Mouse (Mus musculus) kidney, postnatal 14 days (tissue): Measurements from ENCODE around the gene Setdb1.

Experiments used
- DNase-seq: peaks from one replicate; pipeline ENCODE4 v3.0.0; 2022; ENCODE audit warnings: mixed read lengths

Gene Setdb1

DNA sequence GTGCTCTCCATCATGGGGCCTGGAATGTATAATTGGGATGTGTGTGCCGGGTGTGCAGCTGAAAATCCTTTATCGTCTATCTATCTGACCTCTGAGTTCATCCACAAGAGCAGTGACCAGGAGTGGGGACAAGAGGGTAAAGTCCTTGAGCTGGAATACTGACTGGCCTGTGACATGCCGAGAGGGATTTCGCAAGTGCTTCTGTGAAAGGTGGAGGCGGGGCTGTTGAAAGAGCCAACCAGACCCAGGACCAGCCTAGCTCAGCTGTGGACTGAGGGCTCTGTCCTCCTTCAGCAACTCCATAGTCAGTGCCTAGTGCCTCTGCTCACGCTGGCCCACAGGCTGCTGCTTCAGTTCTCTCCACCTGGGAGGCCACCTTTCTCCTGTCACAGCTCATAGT lies 38.5 kb downstream of the Setdb1 start:
- peak; percentile 85 for DNase-seq

DNA sequence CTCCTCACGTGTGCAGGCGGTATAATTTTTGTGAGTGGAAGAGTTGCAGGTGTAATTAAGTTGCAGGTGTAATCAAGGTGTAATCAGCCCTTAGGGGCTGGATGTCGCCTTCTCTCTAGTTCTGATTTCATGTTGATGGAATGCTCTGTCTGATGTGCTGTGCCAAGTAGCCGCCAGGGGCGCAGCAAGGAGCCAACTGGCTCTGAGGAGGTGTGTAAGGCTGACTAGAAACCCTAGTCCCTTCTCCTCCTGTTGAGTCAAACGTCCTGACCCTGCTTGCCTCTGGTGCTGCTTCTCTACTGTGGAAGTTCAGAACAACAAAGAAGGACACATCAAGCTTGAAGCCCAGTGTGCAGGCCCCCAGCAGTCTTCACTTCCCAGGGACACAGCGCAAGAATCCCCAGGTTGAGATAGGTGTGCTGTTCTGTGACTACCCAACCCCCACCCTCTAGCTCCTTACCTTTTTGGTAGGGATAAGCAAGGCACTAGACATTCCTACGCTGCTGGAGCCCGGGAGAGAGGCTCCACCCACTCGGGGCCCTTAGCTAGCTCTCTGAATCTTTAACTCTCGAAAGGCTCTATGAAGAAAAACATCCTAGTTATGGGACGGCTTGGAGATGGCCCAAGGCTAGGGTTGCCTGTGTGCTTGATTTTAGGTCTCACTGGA lies 39.5 kb downstream of the Setdb1 start:
- DNase-seq, result peak; percentile 82

DNA sequence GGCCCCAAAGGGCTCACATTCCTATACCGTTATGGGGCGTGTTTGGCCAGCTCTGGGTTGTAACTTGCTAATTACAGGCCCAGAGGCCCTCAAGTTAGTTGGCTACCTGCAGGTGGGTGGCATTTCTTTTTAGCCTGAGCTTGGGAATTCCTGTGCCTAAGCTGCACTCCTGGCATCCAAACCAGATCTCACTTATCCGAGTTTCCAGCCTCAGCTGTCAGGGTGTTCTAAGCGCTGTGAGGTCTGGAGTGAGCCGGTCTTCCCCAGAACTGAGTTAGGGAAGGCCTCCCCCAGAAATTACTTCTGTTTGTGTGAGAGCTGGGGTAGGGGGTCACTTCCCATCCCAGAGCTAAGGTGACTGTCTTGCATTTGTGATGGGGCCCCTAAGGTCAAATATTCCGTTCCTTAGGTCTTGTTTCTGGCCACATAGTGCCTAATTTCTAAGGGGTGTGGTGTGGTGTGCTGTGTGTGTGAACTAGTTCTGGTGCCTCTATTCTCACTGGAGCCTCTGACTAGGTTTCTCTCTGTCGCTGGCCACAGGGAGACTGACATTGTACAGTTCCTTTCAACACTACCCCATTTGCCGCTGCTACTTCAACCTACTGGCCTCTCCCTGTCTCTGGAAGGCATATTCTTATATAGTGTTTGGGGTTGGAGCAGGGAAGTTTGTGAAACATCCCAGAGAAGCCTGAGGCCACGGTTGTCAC lies 41.0 kb downstream of the Setdb1 start:
- no peak for DNase-seq

DNA sequence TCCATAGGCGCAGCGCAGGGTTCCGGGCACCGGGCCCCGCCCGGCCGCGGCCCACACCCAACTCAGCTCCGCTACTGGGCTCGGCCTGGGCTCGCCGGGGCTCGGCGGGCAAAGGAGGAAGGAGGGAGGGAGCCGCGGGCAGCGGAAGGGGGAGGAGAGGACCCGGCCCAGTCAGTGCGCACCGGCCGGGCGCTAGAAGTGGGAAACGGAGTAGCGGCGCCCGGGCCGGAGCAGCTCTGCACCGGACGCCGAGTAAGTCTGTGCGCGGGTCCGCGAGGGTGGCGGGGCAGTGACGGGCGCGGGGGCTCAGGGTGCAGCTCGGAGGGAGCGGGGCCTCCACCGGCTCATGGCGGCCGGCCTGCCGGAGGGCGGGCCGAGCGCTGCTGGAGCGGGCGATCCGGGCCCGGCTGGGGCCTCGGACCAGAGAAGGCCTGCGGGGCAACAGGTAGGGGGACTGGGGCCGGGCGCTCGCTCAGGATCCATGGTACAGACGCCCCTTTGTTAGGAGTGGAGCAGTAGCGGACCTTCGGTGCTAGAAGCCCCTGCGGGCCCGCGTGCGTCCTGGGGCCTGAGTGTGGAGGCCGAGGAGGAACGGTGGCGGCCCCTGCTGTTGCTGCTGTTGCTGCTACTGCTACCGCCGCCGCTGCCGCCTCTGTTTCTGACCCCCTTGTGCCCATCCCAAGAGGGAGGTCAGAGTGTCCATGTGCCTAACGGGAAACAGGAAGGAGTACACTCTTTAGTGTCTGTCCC lies 41.7 kb downstream of the Setdb1 start:
- peak; percentile 95 for DNase-seq

DNA sequence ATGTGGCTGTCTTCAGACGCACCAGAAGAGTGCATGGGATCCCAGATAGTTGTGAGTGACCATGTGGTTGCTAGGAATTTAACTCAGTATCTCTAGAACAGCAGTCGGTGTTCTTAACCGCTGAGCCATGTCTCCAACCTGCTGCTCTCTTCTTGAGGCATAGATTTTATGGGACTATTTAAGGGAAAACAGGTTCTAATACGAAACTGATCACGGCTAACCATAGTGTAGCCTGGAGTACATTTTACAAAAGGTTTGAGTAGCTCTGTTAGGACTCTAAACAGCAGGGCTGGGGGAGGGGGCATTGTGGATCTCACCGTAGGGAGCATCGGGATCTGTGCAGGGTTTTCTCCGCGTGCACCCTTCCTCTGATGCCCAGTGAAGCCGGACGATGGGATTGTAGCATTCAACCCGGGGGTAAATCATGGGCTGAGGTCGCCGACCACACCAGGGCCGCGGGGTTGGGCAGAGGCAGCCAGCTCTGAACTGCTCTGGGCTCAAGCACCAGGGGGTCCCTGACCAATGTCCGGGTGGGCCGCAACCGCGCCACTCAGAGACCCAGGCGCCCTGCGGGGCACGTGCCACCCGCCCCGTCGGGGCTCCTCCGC lies 42.4 kb downstream of the Setdb1 start, which contains the start of gene Cers2:
Gene Cers2 (plus strand): TSS at position 306 of the 608 bp plus-strand sequence.
- no peak for DNase-seq

DNA sequence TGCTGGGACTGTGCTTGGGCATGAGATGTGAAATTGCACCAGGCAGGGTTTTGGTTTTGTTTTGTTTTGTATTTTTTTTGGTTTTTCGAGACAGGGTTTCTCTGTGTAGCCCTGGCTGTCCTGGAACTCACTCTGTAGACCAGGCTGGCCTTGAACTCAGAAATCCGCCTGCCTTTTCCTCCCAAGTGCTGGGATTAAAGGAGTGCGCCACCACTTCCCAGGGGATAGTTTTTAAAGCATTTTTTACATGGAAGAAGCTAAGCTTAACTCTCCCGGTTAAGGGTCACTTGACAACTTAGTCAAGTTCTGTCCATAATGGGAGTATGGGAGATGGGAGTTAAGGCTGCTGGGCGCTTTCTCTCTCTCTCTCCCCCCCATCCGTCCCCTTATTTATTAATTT lies 42.9 kb downstream of the Setdb1 start:
- DNase-seq, result no peak

DNA sequence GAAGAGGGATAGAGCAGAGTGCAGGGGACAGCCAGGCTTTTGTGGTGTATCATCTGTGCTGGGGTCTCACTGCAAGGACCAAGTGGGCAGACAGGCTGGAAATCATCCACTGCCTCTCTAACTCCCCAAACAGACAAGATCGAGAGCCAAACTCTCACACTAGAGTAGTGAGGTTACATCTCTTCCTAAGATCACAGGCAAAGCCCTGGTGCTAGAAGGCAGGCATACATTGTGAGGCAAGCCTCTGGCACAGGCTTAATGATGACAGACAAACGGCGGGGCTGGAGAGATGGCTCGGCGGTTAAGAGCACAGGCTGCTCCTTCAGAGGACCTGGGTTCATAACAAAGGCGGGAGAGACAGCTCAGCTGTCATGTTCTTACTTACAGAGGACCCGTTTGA lies 43.5 kb downstream of the Setdb1 start:
- DNase-seq, result no peak

DNA sequence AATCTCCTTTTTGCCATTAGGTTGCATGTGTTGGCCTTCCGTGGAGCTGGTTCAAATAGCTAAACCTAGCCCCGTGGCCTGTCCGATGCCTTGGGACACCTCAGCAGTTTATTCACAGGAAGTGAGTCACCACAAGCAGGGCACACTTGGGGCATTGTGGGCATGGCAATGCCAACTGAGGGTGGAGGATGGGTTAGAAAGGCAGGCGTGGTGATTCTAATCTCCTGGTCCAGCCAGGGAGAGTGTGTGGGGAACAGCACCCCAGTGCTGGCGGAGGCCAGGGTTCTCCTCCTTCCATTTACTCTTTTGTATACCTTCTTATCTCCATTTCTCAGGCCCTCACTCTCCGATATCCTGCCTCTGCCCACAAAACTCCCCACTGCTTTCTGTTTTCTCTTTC lies 44.4 kb downstream of the Setdb1 start:
- DNase-seq, result no peak

DNA sequence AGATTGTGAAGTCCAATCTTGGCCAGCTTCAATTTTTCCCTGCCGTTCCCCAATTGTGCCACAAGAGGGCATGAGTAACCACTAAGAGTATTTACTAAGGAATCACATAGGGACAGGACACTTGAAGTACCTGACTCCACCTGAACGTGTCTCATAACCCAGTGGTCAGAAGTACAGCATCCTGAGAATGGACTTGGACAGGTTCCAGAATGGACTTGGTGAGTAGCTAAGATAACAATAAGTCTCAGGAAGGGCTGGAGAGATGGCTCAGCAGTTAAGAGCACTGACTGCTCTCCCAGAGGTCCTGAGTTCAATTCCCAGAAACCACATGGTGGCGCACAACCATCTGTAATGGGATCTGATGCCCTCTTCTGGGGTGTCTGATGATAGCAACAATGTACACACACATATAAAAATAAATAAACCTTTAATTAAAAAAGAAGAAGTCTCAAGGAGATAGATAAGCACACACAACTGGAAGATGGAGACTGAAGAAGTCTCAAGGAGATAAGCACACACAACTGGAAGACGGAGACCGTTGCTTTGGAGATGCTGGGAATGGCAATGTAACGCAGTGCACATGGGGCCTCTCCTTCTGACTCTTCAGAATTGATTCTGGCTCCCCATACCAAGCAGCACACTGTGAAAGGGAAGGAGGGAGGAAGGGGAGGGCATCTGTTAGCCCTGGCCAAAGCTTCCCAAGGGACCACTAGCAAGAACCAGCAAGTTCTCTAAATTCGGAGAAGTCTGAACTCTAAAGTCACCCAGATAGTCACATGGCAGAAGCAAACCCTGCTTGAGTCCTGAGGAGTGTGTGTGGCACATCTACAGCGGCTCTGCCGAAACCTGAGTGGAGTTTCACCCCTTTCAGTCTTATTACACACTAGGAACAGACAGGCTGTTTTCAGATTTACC lies 45.8 kb downstream of the Setdb1 start:
- DNase-seq, result peak; percentile 83

DNA sequence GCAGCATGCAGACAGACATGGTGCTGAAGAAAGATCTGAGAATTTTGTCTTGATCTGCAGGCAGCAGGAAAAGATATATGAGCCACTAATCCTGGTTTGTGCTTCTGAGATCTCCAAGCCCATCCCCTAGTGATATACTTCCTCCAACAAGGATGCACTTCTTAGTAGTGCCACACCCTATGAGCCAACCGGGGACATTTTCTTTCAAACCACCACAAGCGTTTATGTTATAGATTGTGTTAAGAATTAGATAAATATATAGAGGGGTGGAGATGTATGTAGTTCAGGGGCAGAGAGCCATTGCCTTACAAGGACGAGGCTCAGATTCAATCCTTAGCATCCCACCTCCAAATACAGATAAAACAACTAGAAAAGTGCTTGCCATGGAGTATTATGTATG lies 46.5 kb downstream of the Setdb1 start:
- no peak for DNase-seq

DNA sequence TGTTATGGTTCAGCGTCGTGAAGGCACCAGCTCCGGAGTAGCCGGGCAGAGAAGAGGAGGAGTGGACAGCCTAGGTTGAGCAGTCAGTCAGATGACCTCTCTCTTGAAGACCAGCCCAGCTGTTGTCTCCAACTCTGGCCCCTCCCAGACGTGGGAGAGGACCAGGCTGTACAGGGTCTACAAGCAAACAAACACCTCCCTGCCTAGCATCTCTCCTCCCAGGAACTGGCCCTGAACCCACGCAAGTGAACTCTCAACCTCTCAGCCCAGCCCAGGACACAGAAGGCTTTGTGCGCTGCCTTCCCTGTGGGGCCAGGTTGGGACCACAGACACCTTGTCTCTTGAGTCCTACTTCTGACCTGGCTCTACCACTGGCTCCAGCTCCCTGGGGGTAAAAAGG lies 49.9 kb downstream of the Setdb1 start, which contains the start of gene Anxa9:
Gene Anxa9 (minus strand): TSS at position 77 of the 400 bp plus-strand sequence.
- no peak for DNase-seq

DNA sequence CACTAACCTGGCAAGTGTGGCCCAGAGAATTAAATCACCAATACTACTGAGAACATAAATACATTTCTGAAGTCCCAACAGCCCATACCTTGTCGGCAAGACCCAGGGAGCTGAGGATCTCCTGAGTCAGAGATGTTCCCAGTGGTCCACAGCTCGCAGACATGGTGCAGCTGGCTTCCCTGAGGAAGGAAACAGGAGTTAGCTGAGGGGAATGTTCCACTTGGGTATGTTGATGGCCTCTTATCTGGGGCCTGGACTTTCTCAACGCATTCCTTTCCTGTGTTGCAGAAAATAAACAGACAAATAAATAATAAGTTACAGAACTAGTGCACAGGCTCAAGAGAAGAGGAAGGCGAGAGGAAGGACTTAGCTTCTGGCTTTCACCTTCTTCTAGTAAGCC lies 50.8 kb downstream of the Setdb1 start:
- DNase-seq, result no peak

DNA sequence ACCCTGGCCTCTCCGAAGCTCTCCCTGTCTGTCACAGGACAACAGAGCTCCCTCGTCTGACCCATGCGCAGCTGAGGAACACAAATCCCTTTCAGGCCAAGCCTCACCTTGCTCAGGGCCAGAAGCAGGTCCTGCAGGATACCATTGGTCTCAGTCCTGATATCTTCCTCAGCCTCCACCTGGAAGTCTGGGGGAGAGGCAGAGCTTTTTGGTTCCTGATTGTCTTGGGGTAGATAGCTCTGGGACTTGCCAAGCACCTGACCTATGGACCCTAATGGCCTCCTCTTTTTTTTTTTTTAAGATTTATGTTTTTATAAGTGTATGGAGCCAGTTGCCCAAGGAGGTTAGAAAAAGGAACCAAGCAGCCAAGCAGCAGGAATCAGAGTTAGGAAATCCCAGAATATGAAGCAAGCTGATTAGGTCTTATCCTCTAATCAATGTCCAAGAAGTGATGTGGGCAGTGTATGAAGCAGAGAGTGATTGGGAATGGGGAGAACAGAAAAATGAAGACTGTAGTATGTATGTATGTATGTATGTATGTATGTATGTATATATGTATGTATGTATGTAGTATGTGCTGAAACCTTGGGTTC lies 55.7 kb downstream of the Setdb1 start:
- no peak for DNase-seq

DNA sequence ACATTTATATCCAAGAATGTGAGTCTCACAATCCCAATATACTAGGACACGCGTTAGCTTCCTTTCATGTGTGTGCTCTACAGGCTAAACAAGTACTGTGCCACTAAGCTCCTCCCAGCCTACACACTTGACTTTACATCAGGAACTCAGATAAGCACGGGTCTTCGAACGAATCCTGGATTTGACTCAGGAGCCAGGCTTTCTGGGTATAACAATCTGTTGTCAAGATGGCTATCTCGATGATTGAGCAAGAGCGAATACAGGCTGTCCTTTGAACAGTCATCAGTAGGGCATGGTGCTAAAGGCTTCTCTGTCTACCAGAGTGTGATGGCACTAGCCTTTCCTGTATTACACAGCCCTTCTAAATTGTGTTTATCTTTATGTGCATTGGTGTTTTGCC lies 59.0 kb downstream of the Setdb1 start:
- DNase-seq, result no peak

DNA sequence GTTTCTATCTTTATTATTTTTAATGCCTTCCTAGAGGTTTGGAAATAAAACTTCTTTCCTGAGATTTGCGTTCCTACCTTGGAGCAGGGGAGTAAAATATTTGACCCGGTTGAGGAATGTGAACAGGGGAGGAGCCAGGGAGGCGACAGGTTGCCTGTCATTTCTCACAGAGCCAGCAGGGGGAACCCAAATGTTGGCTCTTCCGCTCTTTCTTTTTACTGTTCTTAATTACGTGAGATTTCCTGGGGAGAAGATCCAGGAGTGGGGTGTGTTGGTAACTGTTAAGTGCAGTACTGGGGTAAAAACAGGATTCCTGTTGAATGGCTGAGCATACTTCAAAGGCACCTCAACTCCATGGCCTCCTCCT lies 60.9 kb downstream of the Setdb1 start:
- DNase-seq, result peak; percentile 73

DNA sequence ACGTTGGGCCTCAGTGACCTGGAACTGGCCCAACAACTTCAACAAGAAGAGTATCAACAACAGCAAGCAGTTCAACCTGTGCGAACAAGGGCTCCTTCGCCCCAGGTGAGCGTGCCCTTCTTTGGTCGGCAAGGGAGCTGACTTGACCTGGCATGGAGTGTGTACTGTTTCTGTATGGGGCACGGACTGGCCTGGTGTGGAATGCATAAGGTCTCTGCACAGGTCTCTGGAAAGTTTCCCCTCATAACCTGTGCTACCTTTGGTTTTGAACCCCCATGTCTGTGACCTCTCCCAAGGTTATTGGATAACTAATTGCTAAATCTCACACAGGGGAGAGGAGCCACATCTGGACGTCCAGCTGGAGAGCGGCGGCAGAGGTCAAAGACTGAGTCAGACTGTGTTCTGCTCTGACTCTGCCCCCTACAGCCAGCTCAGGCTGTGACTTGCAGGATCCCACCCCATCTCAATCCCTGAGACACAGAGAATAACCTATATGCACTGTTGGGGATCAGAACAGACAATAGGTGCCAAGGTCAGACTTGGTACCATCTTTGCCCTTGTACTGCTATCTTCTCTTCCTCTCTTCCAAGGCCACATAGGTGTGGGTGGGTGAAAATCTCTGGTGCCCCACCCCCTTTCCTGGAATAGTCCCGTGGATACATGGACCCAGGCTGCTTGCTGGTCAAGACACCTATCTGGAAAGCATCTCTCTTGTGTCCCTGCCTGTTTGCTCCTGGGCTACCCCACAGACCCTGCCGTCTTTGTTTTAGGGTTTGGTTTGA lies 61.5 kb downstream of the Setdb1 start:
- peak; percentile 73 for DNase-seq

DNA sequence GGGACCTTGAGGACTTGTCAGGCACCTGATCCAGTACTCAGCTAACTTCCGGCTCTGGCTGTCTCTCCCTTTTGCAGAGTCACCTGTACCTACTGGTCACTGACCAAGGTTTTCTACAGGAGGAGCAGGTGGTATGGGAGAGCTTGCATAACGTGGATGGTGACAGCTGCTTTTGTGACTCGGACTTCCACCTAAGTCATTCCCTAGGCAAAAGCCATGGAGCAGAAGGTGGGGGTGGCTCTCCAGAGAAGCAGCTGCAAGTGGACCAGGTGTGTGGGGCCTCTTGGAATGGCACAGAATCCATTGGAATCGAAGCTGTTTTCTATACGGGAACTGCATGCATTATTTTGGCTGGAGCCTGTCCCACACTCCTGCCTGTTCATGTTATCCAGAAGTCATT lies 62.3 kb downstream of the Setdb1 start:
- DNase-seq, result no peak

DNA sequence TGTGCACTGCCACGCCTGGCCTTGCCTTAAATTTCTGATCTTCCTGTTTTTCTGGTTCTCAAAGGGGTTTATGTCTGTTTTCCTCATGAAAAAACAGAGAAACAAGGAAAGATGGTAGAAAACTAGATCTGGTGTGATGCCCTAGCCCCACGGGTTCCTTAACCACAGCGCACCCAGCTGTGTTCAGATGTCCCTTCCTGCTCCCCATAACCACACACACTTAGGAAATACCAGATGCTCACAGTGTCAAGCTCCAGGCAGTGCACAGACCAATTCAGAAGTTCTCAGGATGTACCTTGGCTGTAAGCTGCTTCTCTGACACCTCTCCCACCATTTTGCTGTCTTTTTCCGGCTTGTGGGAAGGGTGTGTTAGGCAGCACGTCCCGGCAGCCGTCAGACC lies 62.7 kb downstream of the Setdb1 start:
- no peak for DNase-seq

DNA sequence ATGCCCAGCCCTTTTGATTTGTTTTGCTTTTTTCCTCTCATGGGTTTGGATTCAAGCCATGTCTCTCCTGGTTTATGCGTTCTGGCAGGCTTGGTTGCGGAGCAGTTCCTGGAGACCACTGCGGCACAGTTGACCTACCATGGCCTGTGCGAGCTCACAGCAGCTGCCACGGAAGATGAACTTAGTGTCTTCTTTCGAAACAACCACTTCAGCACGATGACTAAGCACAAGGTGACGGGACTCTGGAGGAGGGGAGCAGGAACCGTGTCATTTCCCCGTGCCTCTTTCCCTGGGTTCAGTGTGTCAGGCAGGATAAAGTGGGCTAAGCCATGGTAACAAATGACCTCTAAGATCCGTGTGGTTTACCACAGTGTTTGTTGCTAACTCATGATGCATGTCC lies 63.5 kb downstream of the Setdb1 start:
- DNase-seq, result peak; percentile 62

DNA sequence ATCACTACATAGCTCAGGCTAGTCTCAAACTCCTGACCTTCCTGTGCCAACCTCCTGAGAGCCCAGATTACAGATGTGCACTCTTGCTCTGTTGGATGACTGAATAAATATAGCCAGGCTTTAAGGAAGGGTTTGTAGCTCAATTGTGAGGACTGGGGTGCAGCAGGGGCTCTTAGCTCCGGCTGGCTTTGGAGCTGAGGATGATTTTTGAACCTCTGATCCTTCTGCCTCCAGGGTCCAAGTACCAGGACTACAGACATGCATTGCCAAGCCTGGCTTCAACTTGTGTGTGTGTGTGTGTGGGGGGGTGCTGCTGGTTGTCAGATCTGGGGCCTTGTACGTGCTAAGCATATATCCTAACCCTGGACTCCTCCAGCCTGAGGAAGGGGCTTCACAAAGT lies 64.1 kb downstream of the Setdb1 start:
- DNase-seq, result no peak

DNA sequence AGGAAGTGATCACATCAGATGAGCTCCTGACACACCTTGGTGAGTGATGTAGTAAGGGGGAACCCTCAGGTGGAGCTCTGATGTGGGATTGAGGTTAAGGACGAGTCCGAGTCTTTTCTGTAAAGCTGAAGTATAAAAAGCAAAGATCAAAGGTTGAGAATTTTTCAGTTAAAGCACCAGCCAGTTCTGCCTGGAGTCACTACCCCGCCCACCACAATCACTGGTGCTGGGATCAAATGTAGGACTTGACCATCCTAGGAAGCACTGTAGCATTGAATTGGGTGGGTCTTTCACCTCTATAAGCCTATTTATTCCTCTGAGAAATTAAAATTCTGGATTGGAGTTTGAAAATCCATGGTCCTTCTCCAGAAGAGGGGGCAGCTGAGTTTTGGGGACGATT lies 66.0 kb downstream of the Setdb1 start:
- no peak for DNase-seq
